Mouse (Mus musculus) right cerebral cortex, postnatal 36 days (tissue): ENCODE measurements around the gene Aftph.

ENCODE experiments used
- DNase-seq, 2 experiments: peaks; one replicate each; pipeline ENCODE4 v3.0.0; 2022; ENCODE audit warnings: low spot score in 2 of 2, mixed read lengths in 1 of 2

The Aftph gene

GRCm38 (mm10) chr11:20647902-20648625, 93.3 kb downstream of the Aftph start:
- DNase-seq = no peak

DNA sequence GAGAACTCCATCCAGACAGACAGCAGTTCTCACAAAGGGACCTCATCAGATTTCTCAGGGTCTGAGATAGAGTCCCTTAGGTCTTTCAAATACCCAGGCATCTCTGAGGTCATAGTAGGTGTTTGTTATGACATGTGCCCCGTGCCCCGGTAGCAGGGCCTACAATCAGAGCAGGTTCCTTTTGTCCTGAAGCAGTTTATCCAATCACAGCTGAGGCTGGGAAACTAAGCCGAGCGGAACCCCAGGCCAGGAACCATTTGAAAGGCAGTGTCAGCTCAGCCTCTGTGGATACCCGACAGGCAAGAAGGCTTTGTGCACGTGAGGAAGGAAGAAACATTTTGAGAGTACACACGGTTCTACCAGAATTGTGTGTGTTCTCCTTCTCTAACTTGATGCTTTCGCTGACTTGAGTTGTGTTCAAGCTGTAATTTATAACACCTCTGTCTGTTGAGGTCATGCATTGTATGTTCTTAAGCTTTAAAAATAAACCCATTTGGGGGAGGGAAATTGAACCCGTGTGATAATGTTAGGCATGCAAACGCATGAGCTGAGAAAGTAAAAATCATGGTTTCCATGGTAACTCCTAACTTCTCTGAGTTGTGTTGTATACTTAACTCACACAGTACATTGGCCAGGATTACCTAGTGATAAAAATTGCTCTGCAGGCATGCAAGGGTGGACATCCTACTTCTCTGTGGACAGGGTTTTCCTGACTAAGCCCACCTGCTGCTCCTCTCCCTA, 94.2 kb downstream of the Aftph start:
- no peak for DNase-seq

GRCm38 (mm10) chr11:20646142-20646541, 95.2 kb downstream of the Aftph start:
- DNase-seq = no peak

DNA sequence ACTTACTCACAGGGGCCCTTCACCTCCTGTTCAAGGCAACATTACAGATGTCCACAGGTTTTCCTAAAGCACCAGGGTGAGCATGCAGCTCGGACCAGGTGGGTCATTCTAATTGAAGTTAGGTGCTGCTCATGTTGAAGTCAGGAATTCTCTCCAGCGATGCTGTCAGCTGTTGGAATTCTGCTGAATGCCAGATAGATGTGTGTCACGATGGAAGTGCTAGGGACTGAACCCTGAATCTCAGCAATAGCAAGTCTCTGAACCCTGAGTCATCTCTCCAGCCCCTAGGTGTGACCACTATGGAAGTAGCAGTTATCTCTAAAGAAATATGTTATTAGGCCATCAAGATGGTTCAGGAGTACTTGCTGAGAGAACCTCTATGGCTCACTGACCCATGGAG, 95.9 kb downstream of the Aftph start:
- no peak for DNase-seq

- no peak for DNase-seq
Observed at GRCm38 (mm10) chr11:20644872-20645271, 96.5 kb downstream of the Aftph start.

DNA sequence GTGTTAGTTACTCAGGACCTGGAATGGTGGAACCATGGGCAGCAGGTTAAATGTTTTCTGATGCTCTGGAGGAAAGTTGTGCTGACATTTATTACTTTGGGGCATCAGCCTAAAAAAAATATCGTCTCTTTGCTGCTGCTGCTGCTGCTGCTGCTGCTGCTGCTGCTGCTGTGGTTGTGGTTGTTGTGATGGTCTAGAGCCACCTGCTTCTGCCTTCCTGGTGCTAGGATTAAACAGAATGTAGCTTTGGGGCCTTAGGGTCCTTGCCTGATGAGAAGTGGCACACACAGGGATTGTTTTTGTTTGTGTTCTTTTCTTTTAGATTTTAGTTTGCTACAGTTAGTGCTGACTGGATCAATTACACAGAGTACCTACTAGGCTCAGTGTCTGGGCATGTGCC, 97.2 kb downstream of the Aftph start:
- DNase-seq = no peak

GRCm38 (mm10) chr11:20643161-20643560, 98.2 kb downstream of the Aftph start:
- DNase-seq = no peak

DNA sequence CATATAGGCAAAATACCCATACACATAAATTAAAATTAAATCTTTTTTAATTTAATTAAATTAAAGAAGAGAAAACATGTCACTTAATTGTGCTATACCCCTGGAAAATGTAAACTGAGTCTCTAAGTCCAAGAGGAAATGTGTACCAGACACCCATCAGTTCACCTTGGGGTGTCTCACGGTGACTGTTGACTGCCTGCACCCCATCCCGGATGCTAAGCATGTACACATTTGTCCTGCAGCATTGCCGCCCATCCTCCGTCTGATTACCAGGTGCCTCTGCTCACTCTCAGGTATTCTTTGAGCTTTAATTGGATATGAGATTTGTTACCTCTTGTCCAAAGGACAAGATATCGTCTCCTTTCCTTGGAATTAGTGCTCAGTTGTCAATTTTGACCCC, 99.1 kb downstream of the Aftph start:
- DNase-seq = no peak

DNA sequence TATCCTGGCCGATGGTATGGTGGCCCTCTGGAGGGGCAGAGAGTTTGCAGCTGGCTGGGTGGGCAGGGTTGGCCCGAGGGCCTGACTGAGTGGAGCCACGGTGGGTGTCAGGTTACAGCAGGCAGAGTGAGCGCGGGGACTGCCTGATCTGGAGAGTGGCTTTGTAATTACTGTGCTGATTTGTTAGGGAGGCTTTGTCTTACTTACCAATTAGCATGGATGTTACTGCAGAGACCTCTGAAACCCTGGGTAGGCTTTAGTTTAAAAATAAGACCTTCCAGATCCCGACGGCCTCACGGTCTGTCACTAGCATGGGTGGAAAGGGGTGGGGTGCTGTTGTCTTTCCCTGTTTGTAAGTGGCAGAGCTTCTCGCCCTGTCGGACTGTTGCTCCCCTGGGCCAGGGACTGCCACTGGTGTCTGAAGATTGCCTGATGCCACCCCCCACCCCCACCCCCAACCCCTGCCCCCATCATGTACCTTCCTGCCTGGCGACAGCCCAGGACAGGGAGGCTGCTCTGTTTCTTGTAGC, 101.4 kb downstream of the Aftph start:
- no peak for DNase-seq

DNA sequence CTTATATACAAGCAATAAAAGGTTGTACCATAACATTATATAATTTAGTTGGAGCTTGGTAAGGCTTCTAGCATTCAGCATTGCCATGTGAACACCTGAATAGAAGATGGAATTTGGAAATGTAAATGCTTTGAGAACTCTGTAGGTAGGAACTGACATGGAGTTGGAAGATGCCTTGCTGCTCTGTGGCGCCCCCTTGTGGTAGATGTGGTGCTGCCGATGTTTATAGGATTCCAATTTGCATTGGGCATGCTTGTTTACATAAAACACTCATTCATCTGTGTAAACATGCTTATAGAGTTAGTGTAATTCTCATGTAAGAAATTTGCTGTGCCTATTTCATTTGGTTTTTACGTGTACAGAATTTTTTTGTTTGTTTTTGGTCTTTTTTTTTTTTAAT, 102.5 kb downstream of the Aftph start:
- no peak for DNase-seq

- no peak for DNase-seq
Observed at GRCm38 (mm10) chr11:20637060-20637459, 104.3 kb downstream of the Aftph start.

- DNase-seq = no peak
Observed at GRCm38 (mm10) chr11:20636114-20636513, 105.3 kb downstream of the Aftph start.

DNA sequence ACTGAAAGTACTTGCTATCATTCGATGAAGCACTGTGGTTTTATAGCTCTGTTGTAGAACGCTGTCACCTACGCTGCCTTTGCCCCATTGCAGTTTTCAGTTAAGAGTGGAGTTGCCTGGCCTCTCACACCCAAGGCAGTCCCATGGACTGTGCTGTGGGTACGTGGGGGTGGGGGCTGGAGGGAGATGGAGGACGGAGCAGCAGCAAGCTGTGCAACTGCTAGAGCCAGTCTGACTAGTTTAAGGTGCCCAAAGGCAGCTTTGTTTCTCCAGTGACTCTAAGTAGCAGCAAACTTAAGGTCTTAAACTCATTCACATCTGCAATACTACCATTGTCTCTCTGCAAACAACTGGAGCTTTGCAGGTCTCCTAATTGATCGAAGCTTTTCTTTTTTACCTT, 105.7 kb downstream of the Aftph start:
- no peak for DNase-seq
